Mouse (Mus musculus) intestine, embryonic 15.5 days (tissue): ENCODE data around the gene Tktl1. TPM values are rescaled to one million over a fixed set of nuclear protein-coding genes. Genes with fewer than 3 reads are reported as not detected.

ENCODE experiments used
- ATAC-seq: fragments of 200-750 bp; cut with Nextera tagmentation; 2 replicates; pipeline ENCODE4 v1.8.0; 2017; ENCODE audit warnings: moderate TSS enrichment, moderate library complexity
- H3K27ac ChIP-seq: fragments of 300-500 bp; sonication (generic); 2 replicates; pipeline ENCODE4 v1.5.1; 2015; ENCODE audit warnings: mild to moderate bottlenecking, inconsistent platforms
- H3K27me3 ChIP-seq: fragments of 300-500 bp; sonication (generic); replicated peaks from 2 replicates; pipeline ENCODE4 v1.6.1; 2015; ENCODE audit warnings: inconsistent platforms
- H3K36me3 ChIP-seq: fragments of 300-500 bp; sonication (generic); 2 replicates; pipeline ENCODE4 v1.6.1; 2015; ENCODE audit warnings: inconsistent platforms
- H3K4me1 ChIP-seq: fragments of 300-500 bp; sonication (generic); replicated peaks from 2 replicates; pipeline ENCODE4 v1.6.1; 2015; ENCODE audit warnings: inconsistent platforms
- H3K4me2 ChIP-seq: fragments of 300-500 bp; sonication (generic); replicated peaks from 2 replicates; pipeline ENCODE4 v1.6.1; 2015; ENCODE audit warnings: mild to moderate bottlenecking, inconsistent platforms
- H3K4me3 ChIP-seq: fragments of 300-500 bp; sonication (generic); replicated peaks from 2 replicates; pipeline ENCODE4 v1.5.1; 2015; ENCODE audit warnings: inconsistent platforms
- H3K9ac ChIP-seq: fragments of 300-500 bp; sonication (generic); 2 replicates; pipeline ENCODE4 v1.6.1; 2015; ENCODE audit warnings: inconsistent platforms
- H3K9me3 ChIP-seq: fragments of 300-500 bp; sonication (generic); 2 replicates; pipeline ENCODE4 v1.6.1; 2016; ENCODE audit warnings: inconsistent platforms
- WGBS: fragments of 180-500 bp; shearing (Covaris S2); methylation state at CpG from one replicate; pipeline ENCODE4 v1.1.7; 2015; 5-methylcytosine and 5-hydroxymethylcytosine counted together
- polyA plus RNA-seq: library from polyadenylated mRNA; unstranded; fragments of >200 nt; fragmentation: Nextera tagmentation; extraction: Ambion mirVana; gene quantifications from 2 replicates; pipeline ENCODE4 v1.2.1, GENCODE M21; 2015

Tktl1 gene
- polyA plus RNA-seq, 1 experiment from 2014 or later: not detected

DNA sequence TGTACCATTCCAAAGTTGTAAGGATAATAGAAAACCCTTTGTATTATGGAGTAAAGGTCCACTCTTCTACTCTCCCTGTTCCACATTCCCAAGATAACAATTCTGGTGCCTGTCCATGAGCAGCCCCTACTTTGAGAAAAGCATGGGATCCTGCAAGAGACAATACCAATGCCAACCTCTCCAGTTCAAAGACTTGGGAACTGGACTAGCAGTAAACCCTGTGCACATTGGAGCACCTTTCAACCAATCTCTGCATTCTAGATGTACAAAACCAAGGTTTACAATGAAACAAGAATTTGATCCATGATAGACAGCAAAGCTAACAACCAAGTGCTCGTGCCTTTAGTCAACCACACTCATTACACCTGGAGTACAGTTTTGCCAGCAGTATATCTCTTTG, 68.0 kb downstream of the Tktl1 start:
- 0 out of 2 replicates have a peak, but pooled peaks cover 3% of the 10 kb centered on the region for H3K36me3 ChIP-seq
- peak overlapping the region; percentile 55 for H3K4me2 ChIP-seq
- peak overlapping the region; percentile 49 for H3K4me3 ChIP-seq
- WGBS: 21% methylated on average over 1 of the region's 1 CpGs
- no peaks in the 10 kb centered on the region for H3K27me3 ChIP-seq
- H3K9ac ChIP-seq: peak overlapping the region; percentile 58
- H3K9me3 ChIP-seq: no peaks in the 10 kb centered on the region
- H3K4me1 ChIP-seq: no peaks in the 10 kb centered on the region
- no peak for ATAC-seq
- H3K27ac ChIP-seq: peak overlapping the region; percentile 73

DNA sequence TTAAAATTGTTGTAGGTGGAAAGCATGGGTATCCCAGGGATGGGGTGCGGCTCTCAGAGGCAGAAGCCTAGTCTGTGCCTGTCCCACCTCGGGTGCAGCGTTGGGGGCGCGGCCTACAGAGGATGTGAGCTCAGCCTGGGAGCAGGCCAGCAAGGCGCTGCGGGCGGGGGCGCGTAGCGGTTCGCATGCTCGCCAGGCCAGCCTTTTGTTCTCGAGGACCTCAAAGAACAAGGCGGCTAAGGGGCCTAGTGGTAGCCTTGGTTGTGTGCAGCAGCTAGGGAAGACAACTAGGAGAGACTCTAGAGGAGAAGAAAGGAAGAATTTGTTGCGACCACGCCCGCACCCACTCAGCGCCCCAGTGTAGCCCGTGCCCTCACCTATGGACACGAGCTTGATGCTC, 68.6 kb downstream of the Tktl1 start:
- 17% methylated on average over 21 of the region's 21 CpGs for WGBS
- peak overlapping the region; percentile 73 for H3K27ac ChIP-seq
- no peaks in the 10 kb centered on the region for H3K4me1 ChIP-seq
- no peaks in the 10 kb centered on the region for H3K27me3 ChIP-seq
- ATAC-seq: 0 out of 2 replicates have a peak, but pooled peaks have one; percentile 15
- H3K36me3 ChIP-seq: 0 out of 2 replicates have a peak, but pooled peaks cover 3% of the 10 kb centered on the region
- H3K9me3 ChIP-seq: no peaks in the 10 kb centered on the region
- peak overlapping the region; percentile 55 for H3K4me2 ChIP-seq
- H3K9ac ChIP-seq: peak overlapping the region; percentile 58
- peak overlapping the region; percentile 49 for H3K4me3 ChIP-seq

DNA sequence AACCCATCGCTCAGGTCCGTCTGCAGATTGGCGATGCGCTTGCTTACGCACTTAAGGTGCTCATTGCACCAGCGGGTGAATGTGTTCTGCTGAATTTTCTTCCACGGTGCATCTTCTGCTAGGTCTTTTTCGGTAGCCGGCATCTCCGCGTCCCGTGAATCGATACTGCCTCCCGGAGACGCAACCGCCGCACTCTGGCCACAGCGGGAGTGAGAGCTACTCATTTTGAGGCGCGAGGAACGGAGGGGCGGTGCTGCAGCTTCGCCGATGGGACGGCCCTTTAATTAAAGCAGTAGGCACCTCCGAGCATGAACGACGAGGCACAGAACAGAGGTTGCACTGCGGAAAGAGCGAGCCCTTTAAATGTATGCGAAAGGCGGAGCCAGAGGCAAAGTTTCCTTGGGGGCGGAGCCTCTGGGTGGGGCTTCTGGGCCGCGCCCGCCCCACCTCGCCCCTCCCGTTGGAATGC, 69.2 kb downstream of the Tktl1 start:
- peak overlapping the region; percentile 58 for H3K9ac ChIP-seq
- peak overlapping the region; percentile 55 for H3K4me2 ChIP-seq
- no peaks in the 10 kb centered on the region for H3K9me3 ChIP-seq
- ATAC-seq: peak; percentile 89
- WGBS: 29% methylated on average over 38 of the region's 38 CpGs
- 0 out of 2 replicates have a peak, but pooled peaks cover 3% of the 10 kb centered on the region for H3K36me3 ChIP-seq
- peak overlapping the region; percentile 84 for H3K27ac ChIP-seq
- no peaks in the 10 kb centered on the region for H3K4me1 ChIP-seq
- no peaks in the 10 kb centered on the region for H3K27me3 ChIP-seq
- peak overlapping the region; percentile 49 for H3K4me3 ChIP-seq

DNA sequence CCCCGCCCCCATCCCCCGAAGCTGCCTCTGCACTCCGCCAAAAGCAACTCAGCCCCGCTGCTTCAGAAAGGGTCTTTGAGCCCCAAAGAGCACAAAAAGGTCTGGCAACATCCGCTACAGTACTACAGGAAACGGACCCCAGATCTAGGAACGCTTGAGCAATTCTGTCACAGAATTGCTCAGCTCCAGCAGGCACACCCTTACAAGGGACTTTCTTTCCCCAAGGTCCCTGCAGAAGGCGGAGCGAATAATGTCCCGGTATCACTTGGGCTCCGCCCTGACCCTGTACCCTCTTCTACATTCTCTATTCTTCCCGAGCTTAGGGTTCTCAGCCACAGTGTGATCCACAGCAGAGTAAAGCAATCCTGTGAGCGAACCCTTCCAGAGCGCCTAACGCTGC, 69.6 kb downstream of the Tktl1 start:
- Histone ChIP-seq H3K27ac (peak overlapping the region; percentile 84), H3K9ac (peak overlapping the region; percentile 51; the same call in 1 of the 2 replicates), H3K36me3 (0 out of 2 replicates have a peak, but pooled peaks cover 3% of the 10 kb centered on the region), H3K9me3 (no peaks in the 10 kb centered on the region), H3K4me1 (no peaks in the 10 kb centered on the region), H3K4me3 (peak overlapping the region; percentile 49), H3K4me2 (peak overlapping the region; percentile 55), H3K27me3 (no peaks in the 10 kb centered on the region)
- WGBS: 26% methylated on average over 15 of the region's 15 CpGs
- peak; percentile 51 for ATAC-seq

DNA sequence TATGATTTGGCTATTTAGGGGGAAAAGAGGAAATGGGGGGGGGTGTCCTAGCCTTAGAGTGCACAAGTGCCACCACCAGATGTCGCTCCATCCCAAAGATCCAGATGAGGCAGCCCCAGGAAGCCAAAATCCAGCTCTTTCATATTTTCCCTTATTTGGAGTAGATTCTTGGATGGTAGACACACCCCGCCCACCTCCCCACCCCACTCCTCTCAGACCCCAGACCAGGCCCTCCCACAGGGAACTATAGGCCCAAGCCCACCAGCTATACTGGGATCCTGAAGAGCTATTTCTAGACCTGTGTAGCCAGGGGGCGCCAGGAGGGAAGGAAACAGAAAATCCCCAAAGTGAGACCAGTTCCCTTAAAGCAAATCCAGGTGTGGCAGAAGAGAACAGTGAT, 71.6 kb downstream of the Tktl1 start:
- Histone ChIP-seq H3K4me2 (peak overlapping the region; percentile 65), H3K9ac (peak overlapping the region; percentile 51; the same call in 1 of the 2 replicates), H3K4me1 (no peaks in the 10 kb centered on the region), H3K27me3 (no peaks in the 10 kb centered on the region), H3K36me3 (no peaks in the 10 kb centered on the region), H3K4me3 (peak overlapping the region; percentile 36), H3K27ac (peak overlapping the region; percentile 72), H3K9me3 (no peaks in the 10 kb centered on the region)
- ATAC-seq: 0 out of 2 replicates have a peak, but pooled peaks have one; percentile 18
- 24% methylated on average over 3 of the region's 3 CpGs for WGBS

DNA sequence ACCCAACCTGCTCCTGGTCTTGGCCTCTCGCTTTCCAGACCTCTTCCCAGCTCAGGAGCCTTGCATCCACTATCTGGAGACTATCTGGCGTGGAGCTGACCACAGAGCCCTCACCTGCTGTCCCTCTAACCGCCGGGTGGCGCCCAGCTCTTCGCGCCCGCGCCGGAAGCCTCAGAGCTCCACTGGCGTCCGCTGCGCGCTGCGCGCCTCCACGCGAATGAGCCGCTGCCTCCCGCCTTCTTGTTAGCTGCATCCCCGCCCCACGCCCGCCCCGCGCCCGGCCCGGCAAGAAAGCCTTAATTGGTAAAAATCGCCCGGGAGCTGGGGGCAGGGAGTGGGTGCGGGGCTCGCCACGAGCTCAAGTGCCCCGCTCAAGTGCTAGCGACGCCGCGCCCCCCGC, 72.6 kb downstream of the Tktl1 start, which contains the start of gene Flna:
Gene Flna, minus strand, starts transcription at position 206 of the 400 bp plus-strand sequence.
- no peaks in the 10 kb centered on the region for H3K36me3 ChIP-seq
- peak within 1 kb of the TSS; percentile 65 for H3K4me2 ChIP-seq
- peak within 1 kb of the TSS; percentile 36 for H3K4me3 ChIP-seq
- WGBS: 23% methylated on average over 38 of the region's 38 CpGs
- peak within 1 kb of the TSS; percentile 51 for H3K9ac ChIP-seq
- no peaks in the 10 kb centered on the region for H3K4me1 ChIP-seq
- no peaks in the 10 kb centered on the region for H3K9me3 ChIP-seq
- H3K27me3 ChIP-seq: no peaks in the 10 kb centered on the region
- 0 out of 2 replicates have a peak, but pooled peaks have one; percentile 2 for ATAC-seq
- H3K27ac ChIP-seq: peak within 1 kb of the TSS; percentile 72

DNA sequence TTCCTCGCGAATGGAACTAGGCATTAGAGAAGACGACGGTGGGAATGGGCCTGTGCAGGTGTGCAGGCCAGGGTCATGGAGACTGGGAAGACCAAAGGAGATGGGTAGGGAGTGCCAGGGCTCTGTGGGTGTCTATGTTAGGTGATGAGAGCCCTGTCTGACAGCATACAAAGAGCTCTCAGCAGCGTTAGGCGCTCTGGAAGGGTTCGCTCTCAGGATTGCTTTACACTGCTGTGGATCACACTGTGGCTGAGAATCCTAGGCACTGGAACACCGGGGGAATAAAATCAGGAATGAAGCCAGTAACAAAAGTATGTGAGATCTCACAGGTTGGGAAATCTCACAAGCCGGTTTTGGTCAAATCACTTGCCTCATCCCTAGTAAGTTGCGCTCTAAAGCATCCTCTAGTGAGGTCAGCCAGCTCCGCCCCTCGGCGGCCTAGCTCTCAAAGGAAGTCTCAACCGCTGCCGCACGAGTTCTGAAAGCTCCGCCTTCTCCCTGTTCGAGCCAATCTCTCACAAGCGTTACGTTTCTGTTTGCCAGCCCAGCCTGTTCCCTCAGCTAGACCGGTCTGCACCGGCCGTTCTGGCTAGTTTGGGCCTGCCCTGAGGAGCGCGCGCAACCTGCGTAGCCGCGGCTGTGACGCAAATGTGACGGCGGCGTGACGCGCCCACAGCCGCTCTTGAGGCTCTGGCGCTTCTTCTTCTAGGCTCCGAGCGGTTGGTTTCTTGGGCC, 77.3 kb downstream of the Tktl1 start, which contains the start of gene Emd:
Gene Emd, plus strand, starts transcription at position 535 of the 735 bp plus-strand sequence.
- H3K4me2 ChIP-seq: peak within 1 kb of the TSS; percentile 61
- 33% methylated on average over 39 of the region's 39 CpGs for WGBS

DNA sequence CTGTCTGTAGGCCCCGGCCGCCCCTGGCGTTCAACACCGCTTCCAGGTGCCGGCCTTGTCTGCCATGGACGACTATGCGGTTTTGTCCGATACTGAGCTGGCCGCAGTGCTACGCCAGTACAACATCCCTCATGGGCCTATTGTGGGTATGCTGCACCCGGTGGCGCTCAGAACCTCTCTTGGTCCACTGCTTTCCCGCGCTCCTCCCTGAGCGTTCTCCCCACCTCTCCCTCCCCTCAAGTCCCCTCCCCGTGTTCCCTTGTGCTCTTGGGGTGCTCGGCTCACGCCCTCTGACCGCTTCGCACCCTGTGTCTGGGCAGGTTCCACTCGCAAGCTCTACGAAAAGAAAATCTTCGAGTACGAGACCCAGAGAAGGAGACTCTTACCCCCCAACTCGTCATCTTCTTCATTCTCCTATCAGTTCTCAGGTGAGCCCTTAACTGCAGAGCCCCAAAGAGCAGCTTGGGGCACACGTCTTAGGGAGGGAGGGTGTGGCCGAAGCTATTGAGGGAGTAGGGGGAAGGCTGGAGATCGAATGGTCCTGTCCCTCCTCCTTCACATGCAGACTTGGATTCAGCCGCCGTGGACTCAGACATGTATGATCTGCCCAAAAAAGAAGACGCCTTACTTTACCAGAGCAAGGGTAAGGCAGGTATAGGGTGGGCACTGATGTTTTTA, 78.0 kb downstream of the Tktl1 start:
- Histone ChIP-seq H3K9ac (peak overlapping the region; percentile 56), H3K4me1 (no peaks in the 10 kb centered on the region), H3K9me3 (no peaks in the 10 kb centered on the region), H3K27me3 (no peaks in the 10 kb centered on the region), H3K27ac (peak overlapping the region; percentile 89), H3K4me3 (peak overlapping the region; percentile 49), H3K4me2 (peak overlapping the region; percentile 61), H3K36me3 (no peaks in the 10 kb centered on the region)
- 23% methylated on average over 31 of the region's 31 CpGs for WGBS
- ATAC-seq: peak; percentile 68

More for the DNA sequence above, 77.3 kb downstream of the Tktl1 start, which contains the start of gene Emd:
- peak; percentile 97 for ATAC-seq
- H3K9me3 ChIP-seq: no peaks in the 10 kb centered on the region
- no peaks in the 10 kb centered on the region for H3K36me3 ChIP-seq
- peak within 1 kb of the TSS; percentile 89 for H3K27ac ChIP-seq
- no peaks in the 10 kb centered on the region for H3K4me1 ChIP-seq
- H3K4me3 ChIP-seq: peak within 1 kb of the TSS; percentile 49
- no peaks in the 10 kb centered on the region for H3K27me3 ChIP-seq
- H3K9ac ChIP-seq: peak within 1 kb of the TSS; percentile 56

DNA sequence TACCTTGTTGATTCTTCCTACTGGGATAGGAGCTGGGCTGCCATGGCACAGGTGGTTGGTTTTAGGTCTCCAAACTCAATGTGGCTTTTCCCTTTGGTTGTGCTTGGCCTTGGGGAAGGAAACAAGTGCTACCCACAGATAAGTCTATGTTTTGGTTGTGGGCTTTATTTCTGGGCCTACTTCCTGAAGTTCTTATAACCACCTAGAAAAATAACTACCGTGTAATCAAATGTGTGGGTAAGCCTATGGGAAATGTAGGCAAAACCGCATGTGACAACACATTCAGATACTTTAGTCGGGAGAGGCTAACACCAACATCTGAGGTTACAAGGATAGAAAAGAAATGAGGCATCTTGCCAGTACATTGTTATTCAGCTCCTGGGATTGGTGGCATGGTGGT, 80.7 kb downstream of the Tktl1 start:
- 99% methylated on average over 3 of the region's 3 CpGs for WGBS
- ATAC-seq: no peak
- no peaks in the 10 kb centered on the region for H3K9me3 ChIP-seq

More for the DNA sequence above, 80.7 kb downstream of the Tktl1 start:
- H3K9ac ChIP-seq: no peak overlapping the region
- H3K4me1 ChIP-seq: no peaks in the 10 kb centered on the region
- no peak overlapping the region for H3K4me3 ChIP-seq
- no peaks in the 10 kb centered on the region for H3K27me3 ChIP-seq
- no peaks in the 10 kb centered on the region for H3K36me3 ChIP-seq
- H3K4me2 ChIP-seq: no peak overlapping the region
- H3K27ac ChIP-seq: no peak overlapping the region

Other genes starting within 250 kb of the Tktl1 start
- gene Renbp, start 246.4 kb upstream of the Tktl1 start, polyA plus RNA-seq: 154 and 197 TPM in 2 replicates
- 43.0 and 45.6 TPM in 2 replicates for gene Hcfc1, start 210.9 kb upstream of the Tktl1 start, polyA plus RNA-seq
- 53.9 and 64.9 TPM in 2 replicates for gene Irak1, start 153.3 kb upstream of the Tktl1 start, polyA plus RNA-seq
- gene Opn1mw, start 49.8 kb upstream of the Tktl1 start, polyA plus RNA-seq: not detected in 2 replicates
- 10.7 and 10.9 TPM in 2 replicates for gene Mecp2, start 41.9 kb upstream of the Tktl1 start, polyA plus RNA-seq
- not detected in 2 replicates for gene Tex28, start 9.4 kb upstream of the Tktl1 start, polyA plus RNA-seq
- 274 and 316 TPM in 2 replicates for gene Flna, start 72.6 kb downstream of the Tktl1 start, polyA plus RNA-seq
- gene Emd, start 77.4 kb downstream of the Tktl1 start, polyA plus RNA-seq: 21.7 and 25.7 TPM in 2 replicates
- 818 and 879 TPM in 2 replicates for gene Rpl10, start 93.6 kb downstream of the Tktl1 start, polyA plus RNA-seq
- 74.9 and 81.1 TPM in 2 replicates for gene Taz, start 104.7 kb downstream of the Tktl1 start, polyA plus RNA-seq
- gene Dnase1l1, start 105.1 kb downstream of the Tktl1 start, polyA plus RNA-seq: 11.0 TPM in 2 replicates
- gene Atp6ap1, start 119.8 kb downstream of the Tktl1 start, polyA plus RNA-seq: 120 and 126 TPM in 2 replicates
- 158 and 168 TPM in 2 replicates for gene Gdi1, start 127.7 kb downstream of the Tktl1 start, polyA plus RNA-seq
- gene Fam50a, start 135.8 kb downstream of the Tktl1 start, polyA plus RNA-seq: 58.8 and 60.0 TPM in 2 replicates
- 7.3 and 8.5 TPM in 2 replicates for gene Plxna3, start 151.8 kb downstream of the Tktl1 start, polyA plus RNA-seq
- 91.5 and 104 TPM in 2 replicates for gene Lage3, start 176.4 kb downstream of the Tktl1 start, polyA plus RNA-seq
- gene Ubl4a, start 196.0 kb downstream of the Tktl1 start, polyA plus RNA-seq: 65.1 and 66.8 TPM in 2 replicates
- gene Slc10a3, start 196.1 kb downstream of the Tktl1 start, polyA plus RNA-seq: 15.9 and 16.6 TPM in 2 replicates
- gene Fam3a, start 216.0 kb downstream of the Tktl1 start, polyA plus RNA-seq: 29.5 and 32.0 TPM in 2 replicates
- gene Ikbkg, start 216.0 kb downstream of the Tktl1 start, polyA plus RNA-seq: 18.4 and 19.7 TPM in 2 replicates